ENCODE assay signal across 30 mouse cellular contexts in the genomic region with DNA sequence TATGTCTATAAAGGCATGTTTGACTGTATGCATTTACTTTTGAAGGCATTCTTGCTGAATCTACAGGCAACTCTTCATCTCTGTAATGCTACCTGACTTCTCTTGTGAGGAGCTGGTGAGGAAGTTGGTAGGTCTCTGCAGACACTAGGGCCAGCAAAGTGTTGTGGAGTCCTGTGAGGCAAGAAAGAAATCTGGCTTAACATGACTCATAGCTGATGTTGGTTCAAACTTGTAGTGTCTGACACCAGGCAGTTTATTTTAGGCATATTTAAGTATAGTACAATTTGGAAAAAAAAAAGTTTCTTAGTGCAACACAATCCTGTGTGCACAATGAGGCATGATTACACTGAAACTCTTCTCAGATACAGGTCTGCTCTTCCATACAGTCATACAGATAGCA. TPM values are rescaled to one million over a fixed set of nuclear protein-coding genes. Genes with fewer than 3 reads are reported as not detected.
DNase-seq lines count a peak whose midpoint lies in the region; ATAC-seq and TF ChIP-seq lines count a peak whose summit lies in the region.
"Had no signal": no experiment of that assay in that cellular context is flagged by ENCODE, and none has a peak within 500 bp of the region (broad histone marks: within the 10 kb centered on the region; RNA-seq: fewer than 3 reads in every experiment).

No protein-coding gene starts in this region.

- peaks cover 28% of the 10 kb centered on the region for H3K36me3 ChIP-seq in heart, embryonic 15.5 days

- H3K4me1 ChIP-seq in heart, embryonic 15.5 days (replicated peaks) = peaks cover 13% of the 10 kb centered on the region
- H3K4me1 ChIP-seq: forebrain, embryonic 10.5 days; forebrain, embryonic 13.5 days had no signal

- no peak overlapping the region for H3K4me2 ChIP-seq in heart, embryonic 15.5 days
- H3K4me2 ChIP-seq: forebrain, embryonic 13.5 days; hindbrain, embryonic 14.5 days had no signal

- no peak for TF ChIP-seq CTCF in gastrocnemius, adult 2 months (IDR thresholded peaks at IDR 0.05)
- no peak for TF ChIP-seq CTCF in left cerebral cortex, adult 2 months (IDR thresholded peaks at IDR 0.05)

- intact Hi-C loops in gastrocnemius, adult 2 months (cut with DNase I) = no loop called here
- intact Hi-C loops in left cerebral cortex, adult 2 months (cut with DNase I) = no loop called here
- intact Hi-C loops in left cerebral cortex, postnatal 10 days (cut with DNase I) = no loop called here

- H3K4me3 ChIP-seq in gastrocnemius, adult 2 months = no peak overlapping the region
- no peak overlapping the region for H3K4me3 ChIP-seq in heart, embryonic 15.5 days
- H3K4me3 ChIP-seq in left cerebral cortex, adult 2 months = no peak overlapping the region
- H3K4me3 ChIP-seq: forebrain, embryonic 10.5 days; forebrain, embryonic 13.5 days had no signal

- no peaks in the 10 kb centered on the region for H3K9me3 ChIP-seq in heart, embryonic 15.5 days (replicated peaks)
- H3K9me3 ChIP-seq: forebrain, embryonic 10.5 days; forebrain, embryonic 13.5 days had no signal

- no peak for DNase-seq in gastrocnemius, adult 2 months
- DNase-seq in gastrocnemius, postnatal 25 days = no peak
- no peak for DNase-seq in heart, adult 9 months (ENCODE audit: low spot score in 2 of 2)
- no peak for DNase-seq in left cerebral cortex, adult 2 months (ENCODE audit: extremely low spot score in 1 of 2, low spot score in 2 of 2)
- DNase-seq in left cerebral cortex, postnatal 10 days (ENCODE audit: extremely low spot score in 1 of 2, low spot score in 2 of 2) = no peak
- no peak for DNase-seq in adrenal gland, adult 18-20 months (ENCODE audit: low spot score in 2 of 2)
- DNase-seq: adrenal gland, adult 8-10 months; adrenal gland, postnatal 25 days; cerebellum, adult 18-20 months; cerebellum, adult 9-10 months; cerebellum, postnatal 14 days; gastrocnemius, postnatal 10 days; heart, adult 18-20 months; heart, postnatal 14 days; heart, postnatal 4 days; kidney, adult 18-20 months had no signal

- H3K9ac ChIP-seq in heart, embryonic 15.5 days = no peak overlapping the region
- H3K9ac ChIP-seq: forebrain, embryonic 13.5 days; hindbrain, embryonic 14.5 days had no signal

- H3K27ac ChIP-seq in gastrocnemius, adult 2 months = 0 out of 2 replicates have a peak overlapping the region, but pooled peaks have one; percentile 79
- H3K27ac ChIP-seq in heart, embryonic 15.5 days = peak overlapping the region; percentile 43
- peak overlapping the region; percentile 6; the same call in 1 of the 2 replicates for H3K27ac ChIP-seq in left cerebral cortex, adult 2 months
- H3K27ac ChIP-seq: forebrain, embryonic 10.5 days; forebrain, embryonic 13.5 days; hindbrain, embryonic 14.5 days; hindbrain, postnatal 0 days had no signal

- H3K27me3 ChIP-seq in heart, embryonic 15.5 days = no peaks in the 10 kb centered on the region
- H3K27me3 ChIP-seq: forebrain, embryonic 13.5 days had no signal

- no peak for ATAC-seq in heart, embryonic 15.5 days (replicated peaks; ENCODE audit: insufficient number of reproducible peaks, insufficient read depth, low FRiP score, low read depth)
- ATAC-seq: CD4-positive, CD25-positive, alpha-beta regulatory T cell, adult 4 months; forebrain, embryonic 13.5 days; forebrain, embryonic 16.5 days; hindbrain, postnatal 0 days; inflammation-experienced regulatory T-cells, adult 6 months; intestine, embryonic 16.5 days had no signal

RNA-seq across cellular contexts. Expression of gene Chrm5, which starts 11.0 kb away (rescaled TPM):
- total RNA-seq in gastrocnemius, adult 2 months (2021) = under 1 TPM in 1 of 2 experiments, not detected in 1; 0.20 TPM
- not detected for total RNA-seq in gastrocnemius, postnatal 25 days (2021)
- polyA plus RNA-seq in heart, embryonic 15.5 days (2015; fragmentation: Nextera tagmentation; extraction: Ambion mirVana) = not detected in 2 replicates
- total RNA-seq in left cerebral cortex, adult 2 months (2021) = 1 to 10 TPM; 1.7 to 2.5 TPM
- 1 to 10 TPM; 1.8 to 3.1 TPM for total RNA-seq in left cerebral cortex, postnatal 10 days (2021)
- not detected for total RNA-seq in adrenal gland, adult 18-20 months (2021)
- total RNA-seq: adrenal gland, adult 8-10 months; adrenal gland, postnatal 25 days; gastrocnemius, postnatal 4 days; heart, adult 18-20 months; heart, postnatal 14 days; heart, postnatal 4 days; MEL had no signal
- polyA plus RNA-seq: C2C12; CD4-positive, CD25-positive, alpha-beta regulatory T cell, adult 4 months; embryonic facial prominence, embryonic 11.5 days; forebrain, embryonic 13.5 days; heart, embryonic 14.5 days; inflammation-experienced regulatory T-cells, adult 6 months; intestine, embryonic 16.5 days had no signal

RNA-seq across cellular contexts. Expression of gene Emc7, which starts 14.7 kb away (rescaled TPM):
- 10 to 100 TPM; 12.6 to 15.3 TPM for total RNA-seq in gastrocnemius, adult 2 months (2021)
- total RNA-seq in gastrocnemius, postnatal 25 days (2021) = 10 to 100 TPM; 12.6 to 14.1 TPM
- polyA plus RNA-seq in heart, embryonic 15.5 days (2015; fragmentation: Nextera tagmentation; extraction: Ambion mirVana) = 16.4 and 17.5 TPM in 2 replicates
- total RNA-seq in left cerebral cortex, adult 2 months (2021) = 10 to 100 TPM; 47.1 to 52.2 TPM
- total RNA-seq in left cerebral cortex, postnatal 10 days (2021) = 10 to 100 TPM; 37.5 to 38.2 TPM
- total RNA-seq in adrenal gland, adult 18-20 months (2021) = 10 to 100 TPM; 31.2 to 33.8 TPM

RNA-seq across cellular contexts. Expression of gene Aven, which starts 23.2 kb away (rescaled TPM):
- 10 to 100 TPM; 15.0 to 16.1 TPM for total RNA-seq in gastrocnemius, adult 2 months (2021)
- total RNA-seq in gastrocnemius, postnatal 25 days (2021) = 10 to 100 TPM; 14.6 to 19.2 TPM
- polyA plus RNA-seq in heart, embryonic 15.5 days (2015; fragmentation: Nextera tagmentation; extraction: Ambion mirVana) = 5.1 and 5.3 TPM in 2 replicates
- total RNA-seq in left cerebral cortex, adult 2 months (2021) = 10 to 100 TPM in 1 of 2 experiments, 1 to 10 TPM in 1; 9.8 to 11.2 TPM
- 10 to 100 TPM in 1 of 2 experiments, 1 to 10 TPM in 1; 9.6 to 11.4 TPM for total RNA-seq in left cerebral cortex, postnatal 10 days (2021)
- total RNA-seq in adrenal gland, adult 18-20 months (2021) = 10 to 100 TPM; 17.9 to 19.6 TPM

Comparison
In these comparisons a context has a peak if more than half of its experiments do, and no peak if none do; other contexts are left out.
1. H3K27ac ChIP-seq: peak in every context shown above with its lines; median percentile 79 in gastrocnemius, adult 2 months; 43 in heart, embryonic 15.5 days; 6 in left cerebral cortex, adult 2 months.